Mouse (Mus musculus) splenic B cell, adult 2 months (primary cell): ENCODE results near the gene Telo2.

Experiments
- DNase-seq: peaks from one replicate; pipeline ENCODE4 v3.0.0-alpha.2; 2011; ENCODE audit warnings: low read depth, low spot score
- H3K27me3 ChIP-seq: 2 replicates; pipeline ENCODE4 v1.6.1; 2012; ENCODE audit warnings: mild to moderate bottlenecking, low read length, moderate library complexity, mixed read lengths; ENCODE audit not compliant: control insufficient read depth, poor library complexity, insufficient read depth, severe bottlenecking
- H3K36me3 ChIP-seq: 2 replicates; pipeline ENCODE4 v1.6.1; 2012; ENCODE audit warnings: mild to moderate bottlenecking, low read length, moderate library complexity, mixed read lengths; ENCODE audit not compliant: control insufficient read depth, poor library complexity, insufficient read depth, severe bottlenecking

Gene Telo2

GRCm38 (mm10) chr17:25114908-25115645 is 690 bp downstream of the Telo2 start:
- no peak for DNase-seq
- H3K27me3 ChIP-seq, result no peaks in the 10 kb centered on the region
- H3K36me3 ChIP-seq, result no peaks in the 10 kb centered on the region; the same call in 1 of the 2 replicates

GRCm38 (mm10) chr17:25112423-25112810 is 3.4 kb downstream of the Telo2 start:
- no peaks in the 10 kb centered on the region; the same call in 1 of the 2 replicates for H3K36me3 ChIP-seq
- DNase-seq, result no peak
- H3K27me3 ChIP-seq, result no peaks in the 10 kb centered on the region

GRCm38 (mm10) chr17:25111739-25112422 is 3.9 kb downstream of the Telo2 start:
- DNase-seq, result no peak
- Histone ChIP-seq H3K27me3 (no peaks in the 10 kb centered on the region), H3K36me3 (no peaks in the 10 kb centered on the region; the same call in 1 of the 2 replicates)

GRCm38 (mm10) chr17:25111220-25111619 is 4.5 kb downstream of the Telo2 start:
- no peak for DNase-seq
- Histone ChIP-seq H3K36me3 (no peaks in the 10 kb centered on the region; the same call in 1 of the 2 replicates), H3K27me3 (no peaks in the 10 kb centered on the region)

GRCm38 (mm10) chr17:25110590-25110989 is 5.2 kb downstream of the Telo2 start:
- H3K36me3 ChIP-seq, result no peaks in the 10 kb centered on the region; the same call in 1 of the 2 replicates
- H3K27me3 ChIP-seq, result no peaks in the 10 kb centered on the region
- no peak for DNase-seq

GRCm38 (mm10) chr17:25109578-25109977 is 6.2 kb downstream of the Telo2 start:
- DNase-seq, result peak; percentile 59
- no peaks in the 10 kb centered on the region for H3K27me3 ChIP-seq
- H3K36me3 ChIP-seq, result no peaks in the 10 kb centered on the region; the same call in 1 of the 2 replicates

GRCm38 (mm10) chr17:25107786-25108185 is 8.0 kb downstream of the Telo2 start:
- Histone ChIP-seq H3K27me3 (no peaks in the 10 kb centered on the region), H3K36me3 (peaks cover 2% of the 10 kb centered on the region; the same call in 1 of the 2 replicates)
- DNase-seq, result no peak

GRCm38 (mm10) chr17:25101338-25101737 is 14.4 kb downstream of the Telo2 start:
- 0 out of 2 replicates have a peak, but pooled peaks cover 5% of the 10 kb centered on the region for H3K36me3 ChIP-seq
- no peak for DNase-seq
- H3K27me3 ChIP-seq, result no peaks in the 10 kb centered on the region

GRCm38 (mm10) chr17:25100052-25100451 is 15.7 kb downstream of the Telo2 start:
- DNase-seq, result no peak
- H3K27me3 ChIP-seq, result no peaks in the 10 kb centered on the region
- H3K36me3 ChIP-seq, result peaks cover 6% of the 10 kb centered on the region; the same call in 1 of the 2 replicates

GRCm38 (mm10) chr17:25096221-25096620 is 19.5 kb downstream of the Telo2 start:
- Histone ChIP-seq H3K36me3 (peaks cover 9% of the 10 kb centered on the region), H3K27me3 (no peaks in the 10 kb centered on the region)
- no peak for DNase-seq

- H3K36me3 ChIP-seq, result peaks cover 13% of the 10 kb centered on the region
- no peaks in the 10 kb centered on the region for H3K27me3 ChIP-seq
- DNase-seq, result no peak
Observed at GRCm38 (mm10) chr17:25090450-25090849, 25.3 kb downstream of the Telo2 start.

GRCm38 (mm10) chr17:25089158-25089557 is 26.6 kb downstream of the Telo2 start:
- Histone ChIP-seq H3K27me3 (no peaks in the 10 kb centered on the region), H3K36me3 (peaks cover 10% of the 10 kb centered on the region)
- DNase-seq, result no peak

- Histone ChIP-seq H3K27me3 (no peaks in the 10 kb centered on the region), H3K36me3 (peaks cover 8% of the 10 kb centered on the region)
- no peak for DNase-seq
Observed at GRCm38 (mm10) chr17:25086724-25087123, 29.0 kb downstream of the Telo2 start.

- Histone ChIP-seq H3K27me3 (no peaks in the 10 kb centered on the region), H3K36me3 (peaks cover 8% of the 10 kb centered on the region)
- DNase-seq, result no peak
Observed at GRCm38 (mm10) chr17:25084835-25085385, 30.9 kb downstream of the Telo2 start.

- Histone ChIP-seq H3K27me3 (no peaks in the 10 kb centered on the region), H3K36me3 (peaks cover 6% of the 10 kb centered on the region)
- DNase-seq, result no peak
Observed at GRCm38 (mm10) chr17:25083444-25083931, 32.3 kb downstream of the Telo2 start, which contains the start of gene Tmem204. Gene Tmem204 (minus strand): TSS chr17:25083591.
